Mouse (Mus musculus): ENCODE results near the gene Faap20.
"Not testable (repeated sequence)": the region's sequence is repeated elsewhere in the genome, so short reads cannot be mapped to it uniquely, and the experiment has no call there.

Faap20 gene

GRCm38 (mm10) chr4:155248054-155248453 lies 1.5 kb upstream of the Faap20 start:
- DNase-seq (ENCODE audit: low spot score in 2 of 2), result not testable (repeated sequence)

- peak; percentile 88 to 94 for DNase-seq (ENCODE audit: low spot score in 2 of 2)
Measured at GRCm38 (mm10) chr4:155249257-155249647, 350 bp upstream of the Faap20 start.

- DNase-seq (ENCODE audit: low spot score in 2 of 2), result no peak
Measured at GRCm38 (mm10) chr4:155250361-155251117, 937 bp downstream of the Faap20 start.

DNA sequence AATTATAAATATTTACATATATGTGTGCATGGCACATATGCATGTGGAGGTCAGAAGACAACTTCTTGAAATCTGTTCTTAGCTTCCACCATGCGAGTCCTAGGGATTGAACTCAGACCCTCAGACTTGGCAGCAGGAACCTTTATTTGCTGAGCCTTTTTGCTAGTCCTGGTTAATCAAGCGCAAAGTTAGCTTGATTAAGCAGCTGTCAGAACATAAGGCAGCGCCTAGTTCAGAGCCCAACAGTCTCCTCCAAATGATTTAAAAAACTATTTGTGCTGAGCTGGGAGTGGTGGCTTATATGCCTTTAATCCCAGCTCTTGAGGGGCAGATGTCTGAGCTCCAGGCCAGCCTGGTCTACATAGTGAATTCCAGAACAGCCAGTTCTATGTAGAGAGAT lies 1.5 kb downstream of the Faap20 start:
- DNase-seq (ENCODE audit: low spot score in 2 of 2), result no peak

GRCm38 (mm10) chr4:155252253-155252652 lies 2.7 kb downstream of the Faap20 start:
- no peak for DNase-seq (ENCODE audit: low spot score in 2 of 2)

- DNase-seq (ENCODE audit: low spot score in 2 of 2), result no peak
Measured at GRCm38 (mm10) chr4:155264521-155265321, 15.1 kb downstream of the Faap20 start.

GRCm38 (mm10) chr4:155267047-155267543 lies 17.5 kb downstream of the Faap20 start:
- DNase-seq (ENCODE audit: low spot score in 2 of 2), result no peak

- DNase-seq (ENCODE audit: low spot score in 2 of 2), result no peak
Measured at GRCm38 (mm10) chr4:155267639-155268175, 18.1 kb downstream of the Faap20 start.

- peak in 1 of 2 experiments; percentile 59 for DNase-seq (ENCODE audit: low spot score in 2 of 2)
Measured at GRCm38 (mm10) chr4:155268382-155268781, 18.8 kb downstream of the Faap20 start.

- DNase-seq (ENCODE audit: low spot score in 2 of 2), result no peak
Measured at GRCm38 (mm10) chr4:155274451-155274850, 24.8 kb downstream of the Faap20 start.

DNA sequence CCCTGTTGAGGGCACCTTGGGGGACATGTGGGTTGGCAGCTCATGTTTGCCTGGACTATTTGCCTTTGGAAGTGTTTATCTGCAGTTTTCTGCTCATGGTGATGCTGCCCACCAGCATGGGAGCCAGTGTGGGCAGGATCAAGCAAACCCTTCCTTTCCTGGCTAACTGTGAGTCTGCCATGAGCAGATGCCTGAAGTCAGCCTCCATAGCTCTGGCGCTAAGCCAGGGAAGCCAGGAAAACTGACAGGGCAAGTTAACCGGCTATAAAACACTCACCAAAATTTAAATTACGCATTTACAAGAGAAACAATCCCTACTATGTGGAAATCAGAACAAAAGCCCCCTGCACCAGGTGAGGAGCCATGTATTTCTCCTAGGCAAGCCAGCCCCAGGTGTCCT lies 25.2 kb downstream of the Faap20 start:
- DNase-seq (ENCODE audit: low spot score in 2 of 2), result no peak

GRCm38 (mm10) chr4:155277963-155278362 lies 28.4 kb downstream of the Faap20 start:
- no peak for DNase-seq (ENCODE audit: low spot score in 2 of 2)

DNA sequence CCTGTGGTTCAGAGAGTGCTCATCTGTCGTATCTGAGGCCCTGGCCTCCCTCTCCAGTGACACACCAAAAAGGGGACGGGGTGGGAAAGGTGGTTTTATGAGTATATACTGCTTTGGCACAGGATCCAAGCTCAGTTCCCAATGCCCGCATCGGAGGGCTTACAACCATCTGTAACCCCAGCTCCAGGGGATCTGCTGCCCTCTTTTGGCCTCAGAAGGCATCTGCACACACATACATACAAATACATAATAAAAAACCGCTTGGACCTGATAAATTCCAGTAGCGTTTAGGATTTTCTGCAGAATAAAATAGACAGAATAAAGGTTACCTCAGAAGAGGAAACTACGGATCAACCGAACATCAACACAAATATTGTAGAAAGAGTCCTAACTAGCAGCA lies 29.5 kb downstream of the Faap20 start:
- no peak for DNase-seq (ENCODE audit: low spot score in 2 of 2)

- DNase-seq (ENCODE audit: low spot score in 2 of 2), result no peak
Measured at GRCm38 (mm10) chr4:155279926-155280767, 30.5 kb downstream of the Faap20 start.

GRCm38 (mm10) chr4:155280768-155281121 lies 31.1 kb downstream of the Faap20 start:
- DNase-seq (ENCODE audit: low spot score in 2 of 2), result no peak

- no peak for DNase-seq (ENCODE audit: low spot score in 2 of 2)
Measured at GRCm38 (mm10) chr4:155281227-155281626, 31.6 kb downstream of the Faap20 start.

DNA sequence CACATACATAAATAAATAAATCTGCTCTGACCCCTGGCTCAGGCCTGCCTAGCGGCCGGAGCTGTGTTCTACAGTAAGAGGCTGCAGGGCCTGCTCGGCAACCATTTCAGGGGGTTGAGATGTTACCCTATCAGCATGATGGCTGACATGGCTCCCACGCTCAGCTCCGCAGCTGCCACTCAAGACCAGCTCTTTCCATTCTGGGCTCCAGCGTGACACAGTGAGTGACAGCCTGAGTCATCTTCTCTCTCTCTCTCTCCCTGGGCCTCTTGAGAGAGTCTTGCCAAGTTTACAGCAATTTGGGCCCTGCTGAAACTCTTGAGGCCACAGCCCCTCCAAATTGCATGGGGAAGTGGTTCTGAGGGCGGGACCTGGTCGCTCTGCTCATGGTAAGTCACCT lies 32.0 kb downstream of the Faap20 start:
- peak in 1 of 2 experiments; percentile 42 for DNase-seq (ENCODE audit: low spot score in 2 of 2)

DNA sequence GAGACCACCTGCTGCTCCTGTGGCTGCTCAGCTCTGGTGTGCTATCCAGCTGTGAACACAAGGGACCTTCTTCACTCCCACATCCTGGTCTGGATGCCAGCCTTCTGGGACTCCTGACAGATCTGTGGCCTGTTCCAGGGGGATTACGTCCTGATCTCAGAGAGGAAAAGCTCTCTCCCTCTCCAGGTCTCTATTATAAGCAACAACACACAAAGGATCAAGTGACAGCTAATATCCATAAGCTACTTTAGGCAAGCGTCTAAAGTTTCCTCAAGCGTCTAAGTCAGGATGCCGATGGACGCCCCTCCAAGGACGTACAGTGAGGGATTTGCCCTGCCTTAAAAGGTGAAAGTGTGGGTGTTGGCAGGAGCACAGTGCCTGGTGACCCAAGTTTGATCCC lies 32.6 kb downstream of the Faap20 start:
- no peak for DNase-seq (ENCODE audit: low spot score in 2 of 2)

- DNase-seq (ENCODE audit: low spot score in 2 of 2), result no peak
Measured at GRCm38 (mm10) chr4:155283001-155283503, 33.5 kb downstream of the Faap20 start.

DNA sequence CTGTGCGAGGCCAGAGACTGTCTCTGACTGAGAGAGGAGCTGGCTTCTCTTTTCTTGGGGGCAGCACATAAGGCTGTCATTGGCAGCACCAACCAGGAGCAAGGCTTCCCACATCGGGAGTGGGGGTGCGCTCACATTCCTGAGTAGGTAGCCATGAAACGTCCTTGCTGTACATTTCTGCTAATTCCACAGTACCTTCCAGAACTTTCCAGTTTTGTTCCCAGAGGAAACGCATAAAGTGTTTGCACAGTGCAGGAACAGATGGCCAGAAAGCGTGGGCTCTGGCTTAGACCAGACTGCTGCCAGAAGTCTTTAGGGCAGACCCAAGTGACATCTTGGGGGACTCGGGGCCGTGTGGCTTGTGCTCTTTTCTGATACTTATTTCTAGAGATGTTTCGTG lies 34.0 kb downstream of the Faap20 start:
- no peak for DNase-seq (ENCODE audit: low spot score in 2 of 2)
